Mouse (Mus musculus): Measurements from ENCODE around the gene Eif3i.
"Not testable (repeated sequence)": the region's sequence is repeated elsewhere in the genome, so short reads cannot be mapped to it uniquely, and the experiment has no call there.

Eif3i gene

GRCm38 (mm10) chr4:129575171-129575844, 25.1 kb downstream of the Eif3i start:
- peak; percentile 90 for DNase-seq (ENCODE audit: low read depth, low spot score)

- DNase-seq (ENCODE audit: low read depth, low spot score) = no peak
Observed at GRCm38 (mm10) chr4:129573430-129573829, 27.0 kb downstream of the Eif3i start, which contains the start of gene Lck. Gene Lck (minus strand): TSS chr4:129573641.

GRCm38 (mm10) chr4:129573093-129573370, 27.4 kb downstream of the Eif3i start:
- DNase-seq (ENCODE audit: low read depth, low spot score) = no peak

GRCm38 (mm10) chr4:129572236-129573092, 28.0 kb downstream of the Eif3i start:
- DNase-seq (ENCODE audit: low read depth, low spot score) = no peak

- no peak for DNase-seq (ENCODE audit: low read depth, low spot score)
Observed at GRCm38 (mm10) chr4:129571551-129572084, 28.8 kb downstream of the Eif3i start.

- DNase-seq (ENCODE audit: low read depth, low spot score) = no peak
Observed at GRCm38 (mm10) chr4:129570028-129570427, 30.4 kb downstream of the Eif3i start.

GRCm38 (mm10) chr4:129568366-129568765, 32.1 kb downstream of the Eif3i start:
- DNase-seq (ENCODE audit: low read depth, low spot score) = no peak

- DNase-seq (ENCODE audit: low read depth, low spot score) = no peak
Observed at GRCm38 (mm10) chr4:129565139-129565538, 35.3 kb downstream of the Eif3i start.

- no peak for DNase-seq (ENCODE audit: low read depth, low spot score)
Observed at GRCm38 (mm10) chr4:129563718-129564117, 36.7 kb downstream of the Eif3i start.

GRCm38 (mm10) chr4:129561184-129561583, 39.3 kb downstream of the Eif3i start:
- no peak for DNase-seq (ENCODE audit: low read depth, low spot score)

- no peak for DNase-seq (ENCODE audit: low read depth, low spot score)
Observed at GRCm38 (mm10) chr4:129558321-129558955, 42.0 kb downstream of the Eif3i start.

- no peak for DNase-seq (ENCODE audit: low read depth, low spot score)
Observed at GRCm38 (mm10) chr4:129557256-129557808, 43.1 kb downstream of the Eif3i start.

GRCm38 (mm10) chr4:129556532-129557223, 43.8 kb downstream of the Eif3i start:
- DNase-seq (ENCODE audit: low read depth, low spot score) = peak; percentile 88

GRCm38 (mm10) chr4:129555862-129556531, 44.5 kb downstream of the Eif3i start:
- DNase-seq (ENCODE audit: low read depth, low spot score) = no peak

- peak; percentile 70 for DNase-seq (ENCODE audit: low read depth, low spot score)
Observed at GRCm38 (mm10) chr4:129555421-129555861, 45.0 kb downstream of the Eif3i start.

GRCm38 (mm10) chr4:129554512-129554911, 45.9 kb downstream of the Eif3i start:
- not testable (repeated sequence) for DNase-seq (ENCODE audit: low read depth, low spot score)

- no peak for DNase-seq (ENCODE audit: low read depth, low spot score)
Observed at GRCm38 (mm10) chr4:129550295-129550694, 50.2 kb downstream of the Eif3i start.

- DNase-seq (ENCODE audit: low read depth, low spot score) = peak; percentile 61
Observed at GRCm38 (mm10) chr4:129549306-129549705, 51.1 kb downstream of the Eif3i start.

GRCm38 (mm10) chr4:129547631-129548030, 52.8 kb downstream of the Eif3i start:
- not testable (repeated sequence) for DNase-seq (ENCODE audit: low read depth, low spot score)

GRCm38 (mm10) chr4:129544106-129544505, 56.3 kb downstream of the Eif3i start:
- DNase-seq (ENCODE audit: low read depth, low spot score) = no peak

Data from A20 (cell line).